Mouse (Mus musculus): ENCODE measurements around the gene Tk1. TPM values are rescaled to one million over a fixed set of nuclear protein-coding genes. Genes with fewer than 3 reads are reported as not detected.
A peak's percentile ranks its signal among the peaks of the same experiment; 100 is the strongest.

Tk1 gene
- polyA plus RNA-seq, 2 experiments, result 135 to 136 TPM

- no peak overlapping the region for H3K4me3 ChIP-seq (ENCODE audit: insufficient read depth in 1 of 2, low read depth in 2 of 2, low read length in 2 of 2)
- DNase-seq (ENCODE audit: low read depth in 3 of 3, low spot score in 3 of 3) (no peak), ATAC-seq (ENCODE audit: insufficient read depth) (no peak)
- H3K4me2 ChIP-seq (ENCODE audit: low read depth), result no peak overlapping the region
- H3K27ac ChIP-seq, result no peak overlapping the region
- no peaks in the 10 kb centered on the region for H3K9me3 ChIP-seq (ENCODE audit: control insufficient read depth, low read length)
- H3K4me1 ChIP-seq (replicated peaks; ENCODE audit: control insufficient read depth in 2 of 2, insufficient read depth in 2 of 2, low read length in 1 of 2), result peaks cover 0 to 2% of the 10 kb centered on the region in 2 experiments; a peak in 1 of 4 replicates
- H3K27me3 ChIP-seq (ENCODE audit: control insufficient read depth, insufficient read depth, low read length), result peaks cover 19% of the 10 kb centered on the region
- 27% methylated on average over 12 of the region's 12 CpGs for WGBS (ENCODE audit: insufficient replicate concordance)
- no peak for TF ChIP-seq EP300 (IDR thresholded peaks at IDR 0.05; ENCODE audit: low read depth)
- TF ChIP-seq CTCF (IDR thresholded peaks at IDR 0.05; ENCODE audit: low read depth), result no peak
- no peaks in the 10 kb centered on the region for H3K36me3 ChIP-seq (replicated peaks; ENCODE audit: control insufficient read depth, insufficient read depth, low read depth)
- H3K9ac ChIP-seq (replicated peaks), result no peak overlapping the region
Measured at GRCm38 (mm10) chr11:117871911-117872584, 46.2 kb upstream of the Tk1 start.

GRCm38 (mm10) chr11:117871376-117871775, 45.5 kb upstream of the Tk1 start:
- H3K9me3 ChIP-seq (ENCODE audit: control insufficient read depth, low read length), result no peaks in the 10 kb centered on the region
- 41% methylated on average over 5 of the region's 5 CpGs for WGBS (ENCODE audit: insufficient replicate concordance)
- H3K9ac ChIP-seq (replicated peaks), result no peak overlapping the region
- no peak overlapping the region for H3K4me3 ChIP-seq (ENCODE audit: insufficient read depth in 1 of 2, low read depth in 2 of 2, low read length in 2 of 2)
- peaks cover 19% of the 10 kb centered on the region for H3K27me3 ChIP-seq (ENCODE audit: control insufficient read depth, insufficient read depth, low read length)
- no peak for TF ChIP-seq CTCF (IDR thresholded peaks at IDR 0.05; ENCODE audit: low read depth)
- no peak for TF ChIP-seq EP300 (IDR thresholded peaks at IDR 0.05; ENCODE audit: low read depth)
- no peak for DNase-seq (ENCODE audit: low read depth in 3 of 3, low spot score in 3 of 3)
- no peaks in the 10 kb centered on the region for H3K36me3 ChIP-seq (replicated peaks; ENCODE audit: control insufficient read depth, insufficient read depth, low read depth)
- no peak overlapping the region for H3K27ac ChIP-seq
- 0 out of 4 replicates have a peak, but pooled peaks cover 0 to 2% of the 10 kb centered on the region in 2 experiments for H3K4me1 ChIP-seq (replicated peaks; ENCODE audit: control insufficient read depth in 2 of 2, insufficient read depth in 2 of 2, low read length in 1 of 2)
- no peak overlapping the region for H3K4me2 ChIP-seq (ENCODE audit: low read depth)
- ATAC-seq (ENCODE audit: insufficient read depth), result no peak

- no peak overlapping the region for H3K27ac ChIP-seq
- H3K27me3 ChIP-seq (ENCODE audit: control insufficient read depth, insufficient read depth, low read length), result peaks cover 19% of the 10 kb centered on the region
Measured at GRCm38 (mm10) chr11:117870688-117871365, 44.9 kb upstream of the Tk1 start.

GRCm38 (mm10) chr11:117865988-117866387, 40.1 kb upstream of the Tk1 start:
- H3K9ac ChIP-seq (replicated peaks), result no peak overlapping the region
- no peak overlapping the region for H3K4me3 ChIP-seq (ENCODE audit: insufficient read depth in 1 of 2, low read depth in 2 of 2, low read length in 2 of 2)
- WGBS (ENCODE audit: insufficient replicate concordance), result 57% methylated on average over 6 of the region's 6 CpGs
- no peaks in the 10 kb centered on the region for H3K4me1 ChIP-seq (replicated peaks; ENCODE audit: control insufficient read depth in 2 of 2, insufficient read depth in 2 of 2, low read length in 1 of 2)
- peaks cover 12% of the 10 kb centered on the region for H3K27me3 ChIP-seq (ENCODE audit: control insufficient read depth, insufficient read depth, low read length)
- no peak for DNase-seq (ENCODE audit: low read depth in 3 of 3, low spot score in 3 of 3)
- no peaks in the 10 kb centered on the region for H3K9me3 ChIP-seq (ENCODE audit: control insufficient read depth, low read length)
- TF ChIP-seq CTCF (IDR thresholded peaks at IDR 0.05; ENCODE audit: low read depth) (no peak), EP300 (IDR thresholded peaks at IDR 0.05; ENCODE audit: low read depth) (no peak)
- H3K36me3 ChIP-seq (replicated peaks; ENCODE audit: control insufficient read depth, insufficient read depth, low read depth), result no peaks in the 10 kb centered on the region
- no peak overlapping the region for H3K27ac ChIP-seq
- no peak overlapping the region for H3K4me2 ChIP-seq (ENCODE audit: low read depth)
- ATAC-seq (ENCODE audit: insufficient read depth), result no peak

More at GRCm38 (mm10) chr11:117870688-117871365, 44.9 kb upstream of the Tk1 start:
- Histone ChIP-seq H3K4me2 (ENCODE audit: low read depth) (no peak overlapping the region), H3K36me3 (replicated peaks; ENCODE audit: control insufficient read depth, insufficient read depth, low read depth) (no peaks in the 10 kb centered on the region), H3K4me3 (ENCODE audit: insufficient read depth in 1 of 2, low read depth in 2 of 2, low read length in 2 of 2) (no peak overlapping the region), H3K9me3 (ENCODE audit: control insufficient read depth, low read length) (no peaks in the 10 kb centered on the region), H3K9ac (replicated peaks) (no peak overlapping the region), H3K4me1 (replicated peaks; ENCODE audit: control insufficient read depth in 2 of 2, insufficient read depth in 2 of 2, low read length in 1 of 2) (0 out of 4 replicates have a peak, but pooled peaks cover 0 to 2% of the 10 kb centered on the region in 2 experiments)
- TF ChIP-seq EP300 (IDR thresholded peaks at IDR 0.05; ENCODE audit: low read depth) (no peak), CTCF (IDR thresholded peaks at IDR 0.05; ENCODE audit: low read depth) (peak; percentile 98)
- WGBS (ENCODE audit: insufficient replicate concordance), result 39% methylated on average over 12 of the region's 12 CpGs
- no peak for ATAC-seq (ENCODE audit: insufficient read depth)
- DNase-seq (ENCODE audit: low read depth in 3 of 3, low spot score in 3 of 3), result peak; percentile 39 to 60 (median 47)

DNA sequence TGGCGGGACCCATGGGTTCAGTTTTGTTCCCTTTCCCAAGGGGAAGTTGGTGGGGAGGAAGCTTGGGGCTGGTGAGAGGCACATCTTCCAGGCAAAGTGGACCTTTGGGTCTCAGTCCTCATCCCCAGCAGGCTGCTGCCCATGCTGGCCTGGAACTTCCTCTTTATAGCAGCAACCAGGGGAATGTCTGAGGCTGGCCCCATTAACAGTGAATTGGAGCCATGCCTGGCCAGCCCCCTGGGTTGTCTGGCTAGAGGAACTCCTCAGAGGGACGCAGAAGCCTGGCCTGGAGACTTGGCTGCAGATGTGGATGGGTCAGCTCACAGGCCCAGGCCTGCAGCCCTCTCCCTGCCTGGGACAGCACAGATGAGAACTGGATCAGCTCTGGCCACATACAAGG, 38.9 kb upstream of the Tk1 start:
- 17% methylated on average over 2 of the region's 2 CpGs for WGBS (ENCODE audit: insufficient replicate concordance)
- DNase-seq (ENCODE audit: low read depth in 3 of 3, low spot score in 3 of 3), result no peak
- H3K4me3 ChIP-seq (ENCODE audit: insufficient read depth in 1 of 2, low read depth in 2 of 2, low read length in 2 of 2), result no peak overlapping the region
- no peak overlapping the region for H3K27ac ChIP-seq
- no peaks in the 10 kb centered on the region for H3K9me3 ChIP-seq (ENCODE audit: control insufficient read depth, low read length)
- no peaks in the 10 kb centered on the region for H3K4me1 ChIP-seq (replicated peaks; ENCODE audit: control insufficient read depth in 2 of 2, insufficient read depth in 2 of 2, low read length in 1 of 2)
- TF ChIP-seq CTCF (IDR thresholded peaks at IDR 0.05; ENCODE audit: low read depth), result no peak
- TF ChIP-seq EP300 (IDR thresholded peaks at IDR 0.05; ENCODE audit: low read depth), result no peak
- no peaks in the 10 kb centered on the region for H3K36me3 ChIP-seq (replicated peaks; ENCODE audit: control insufficient read depth, insufficient read depth, low read depth)
- H3K27me3 ChIP-seq (ENCODE audit: control insufficient read depth, insufficient read depth, low read length), result peaks cover 22% of the 10 kb centered on the region
- H3K4me2 ChIP-seq (ENCODE audit: low read depth), result no peak overlapping the region
- H3K9ac ChIP-seq (replicated peaks), result no peak overlapping the region
- no peak for ATAC-seq (ENCODE audit: insufficient read depth)
